Mouse (Mus musculus): ENCODE data around the gene Thoc6. TPM values are rescaled to one million over a fixed set of nuclear protein-coding genes. Genes with fewer than 3 reads are reported as not detected.

Thoc6 gene
- polyA plus RNA-seq, 1 experiment from 2014 or later = 48.5 TPM

GRCm38 (mm10) chr17:23675564-23676281 lies 2.0 kb upstream of the Thoc6 start:
- peaks cover 62% of the 10 kb centered on the region for H3K27me3 ChIP-seq
- peak overlapping the region; percentile 94 for H3K4me2 ChIP-seq (replicated peaks)
- no peak overlapping the region for H3K9ac ChIP-seq (replicated peaks)
- no peaks in the 10 kb centered on the region for H3K9me3 ChIP-seq
- peaks cover 43% of the 10 kb centered on the region for H3K4me1 ChIP-seq
- ATAC-seq (ENCODE audit: low FRiP score, low read depth) = no peak
- peak overlapping the region; percentile 46 for H3K4me3 ChIP-seq
- WGBS = 10% methylated on average over 15 of the region's 15 CpGs
- H3K36me3 ChIP-seq = no peaks in the 10 kb centered on the region
- H3K27ac ChIP-seq (replicated peaks) = no peak overlapping the region

- 0 out of 2 replicates have a peak overlapping the region, but pooled peaks have one; percentile 68 for H3K4me2 ChIP-seq (replicated peaks)
- peaks cover 56% of the 10 kb centered on the region for H3K27me3 ChIP-seq
- H3K9me3 ChIP-seq = no peaks in the 10 kb centered on the region
- H3K27ac ChIP-seq (replicated peaks) = no peak overlapping the region
- no peak overlapping the region for H3K9ac ChIP-seq (replicated peaks)
- peaks cover 43% of the 10 kb centered on the region for H3K4me1 ChIP-seq
- no peak overlapping the region for H3K4me3 ChIP-seq
- 50% methylated on average over 5 of the region's 5 CpGs for WGBS
- peaks cover 5% of the 10 kb centered on the region for H3K36me3 ChIP-seq
- ATAC-seq (ENCODE audit: low FRiP score, low read depth) = no peak
Observed at GRCm38 (mm10) chr17:23675127-23675526, 1.4 kb upstream of the Thoc6 start.

- no peak for ATAC-seq (ENCODE audit: low FRiP score, low read depth)
- H3K27me3 ChIP-seq = peaks cover 49% of the 10 kb centered on the region
- WGBS = 54% methylated on average over 9 of the region's 9 CpGs
Observed at GRCm38 (mm10) chr17:23674271-23674952, 730 bp upstream of the Thoc6 start.

GRCm38 (mm10) chr17:23672761-23673160 lies 921 bp downstream of the Thoc6 start:
- Histone ChIP-seq H3K36me3 (peaks cover 28% of the 10 kb centered on the region), H3K27me3 (peaks cover 32% of the 10 kb centered on the region), H3K9ac (replicated peaks) (no peak overlapping the region), H3K4me1 (peaks cover 37% of the 10 kb centered on the region), H3K27ac (replicated peaks) (no peak overlapping the region), H3K4me3 (peak overlapping the region; percentile 64), H3K9me3 (no peaks in the 10 kb centered on the region), H3K4me2 (replicated peaks) (peak overlapping the region; percentile 68)
- WGBS = 75% methylated on average over 3 of the region's 3 CpGs
- no peak for ATAC-seq (ENCODE audit: low FRiP score, low read depth)

More at GRCm38 (mm10) chr17:23674271-23674952, 730 bp upstream of the Thoc6 start:
- Histone ChIP-seq H3K36me3 (peaks cover 11% of the 10 kb centered on the region), H3K4me2 (replicated peaks) (peak overlapping the region; percentile 68), H3K4me3 (peak overlapping the region; percentile 64), H3K27ac (replicated peaks) (no peak overlapping the region), H3K9ac (replicated peaks) (peak overlapping the region; percentile 66), H3K4me1 (peaks cover 41% of the 10 kb centered on the region), H3K9me3 (no peaks in the 10 kb centered on the region)

- 93% methylated on average over 3 of the region's 3 CpGs for WGBS
- Histone ChIP-seq H3K36me3 (peaks cover 40% of the 10 kb centered on the region), H3K27ac (replicated peaks) (no peak overlapping the region), H3K9ac (replicated peaks) (no peak overlapping the region), H3K4me3 (no peak overlapping the region), H3K4me2 (replicated peaks) (no peak overlapping the region), H3K27me3 (peaks cover 22% of the 10 kb centered on the region), H3K4me1 (peaks cover 27% of the 10 kb centered on the region), H3K9me3 (no peaks in the 10 kb centered on the region)
- ATAC-seq (ENCODE audit: low FRiP score, low read depth) = no peak
Observed at GRCm38 (mm10) chr17:23671519-23671918, 2.2 kb downstream of the Thoc6 start.

- 93% methylated on average over 7 of the region's 7 CpGs for WGBS
- no peak for ATAC-seq (ENCODE audit: low FRiP score, low read depth)
- Histone ChIP-seq H3K27ac (replicated peaks) (no peak overlapping the region), H3K9me3 (no peaks in the 10 kb centered on the region), H3K4me2 (replicated peaks) (no peak overlapping the region), H3K4me1 (peaks cover 18% of the 10 kb centered on the region), H3K36me3 (peaks cover 43% of the 10 kb centered on the region), H3K4me3 (no peak overlapping the region), H3K27me3 (peaks cover 13% of the 10 kb centered on the region), H3K9ac (replicated peaks) (no peak overlapping the region)
Observed at GRCm38 (mm10) chr17:23670516-23671074, 3.1 kb downstream of the Thoc6 start.

GRCm38 (mm10) chr17:23665511-23665910 lies 8.2 kb downstream of the Thoc6 start:
- peaks cover 32% of the 10 kb centered on the region for H3K27me3 ChIP-seq
- H3K4me2 ChIP-seq (replicated peaks) = no peak overlapping the region
- H3K4me3 ChIP-seq = no peak overlapping the region
- no peaks in the 10 kb centered on the region for H3K9me3 ChIP-seq
- H3K36me3 ChIP-seq = peaks cover 41% of the 10 kb centered on the region
- no peak overlapping the region for H3K9ac ChIP-seq (replicated peaks)
- H3K27ac ChIP-seq (replicated peaks) = no peak overlapping the region
- no peak for ATAC-seq (ENCODE audit: low FRiP score, low read depth)
- peaks cover 2% of the 10 kb centered on the region; the same call in 1 of the 2 replicates for H3K4me1 ChIP-seq
- 81% methylated on average over 14 of the region's 14 CpGs for WGBS

GRCm38 (mm10) chr17:23664556-23665021 lies 9.1 kb downstream of the Thoc6 start:
- H3K9me3 ChIP-seq = no peaks in the 10 kb centered on the region
- peaks cover 42% of the 10 kb centered on the region for H3K27me3 ChIP-seq
- peaks cover 5% of the 10 kb centered on the region; the same call in 1 of the 2 replicates for H3K4me1 ChIP-seq
- no peak overlapping the region for H3K4me3 ChIP-seq
- no peak overlapping the region for H3K9ac ChIP-seq (replicated peaks)
- peak; percentile 50; the same call in 1 of the 2 replicates for ATAC-seq (ENCODE audit: low FRiP score, low read depth)
- peaks cover 32% of the 10 kb centered on the region for H3K36me3 ChIP-seq
- H3K27ac ChIP-seq (replicated peaks) = no peak overlapping the region
- no peak overlapping the region for H3K4me2 ChIP-seq (replicated peaks)
- 20% methylated on average over 5 of the region's 5 CpGs for WGBS

GRCm38 (mm10) chr17:23661526-23661925 lies 12.2 kb downstream of the Thoc6 start:
- ATAC-seq (ENCODE audit: low FRiP score, low read depth) = no peak
- 0 out of 2 replicates have a peak, but pooled peaks cover 3% of the 10 kb centered on the region for H3K36me3 ChIP-seq
- H3K4me1 ChIP-seq = peaks cover 5% of the 10 kb centered on the region; the same call in 1 of the 2 replicates
- H3K9ac ChIP-seq (replicated peaks) = no peak overlapping the region
- 3% methylated on average over 9 of the region's 9 CpGs for WGBS
- no peak overlapping the region for H3K4me3 ChIP-seq
- H3K4me2 ChIP-seq (replicated peaks) = no peak overlapping the region
- peaks cover 55% of the 10 kb centered on the region for H3K27me3 ChIP-seq
- no peak overlapping the region for H3K27ac ChIP-seq (replicated peaks)
- H3K9me3 ChIP-seq = no peaks in the 10 kb centered on the region

GRCm38 (mm10) chr17:23660876-23661200 lies 12.8 kb downstream of the Thoc6 start:
- Histone ChIP-seq H3K36me3 (no peaks in the 10 kb centered on the region), H3K4me2 (replicated peaks) (no peak overlapping the region), H3K27ac (replicated peaks) (no peak overlapping the region), H3K4me1 (peaks cover 5% of the 10 kb centered on the region; the same call in 1 of the 2 replicates), H3K9me3 (no peaks in the 10 kb centered on the region), H3K27me3 (peaks cover 55% of the 10 kb centered on the region), H3K9ac (replicated peaks) (no peak overlapping the region), H3K4me3 (no peak overlapping the region)
- ATAC-seq (ENCODE audit: low FRiP score, low read depth) = no peak
- WGBS = 5% methylated on average over 13 of the region's 14 CpGs

GRCm38 (mm10) chr17:23660117-23660875 lies 13.4 kb downstream of the Thoc6 start, which contains the start of gene Bicdl2:
Gene Bicdl2 (plus strand): TSS chr17:23660506.
- WGBS = 7% methylated on average over 26 of the region's 27 CpGs
- no peak within 1 kb of the TSS for H3K27ac ChIP-seq (replicated peaks)
- peaks cover 5% of the 10 kb centered on the region; the same call in 1 of the 2 replicates for H3K4me1 ChIP-seq
- H3K36me3 ChIP-seq = no peaks in the 10 kb centered on the region
- no peak within 1 kb of the TSS for H3K4me2 ChIP-seq (replicated peaks)
- H3K9me3 ChIP-seq = no peaks in the 10 kb centered on the region
- peaks cover 55% of the 10 kb centered on the region for H3K27me3 ChIP-seq
- no peak within 1 kb of the TSS for H3K4me3 ChIP-seq
- no peak within 1 kb of the TSS for H3K9ac ChIP-seq (replicated peaks)
- no peak for ATAC-seq (ENCODE audit: low FRiP score, low read depth)
